Mouse (Mus musculus) heart, adult 2 months (tissue): ENCODE results near the gene Fgfr2.

Experiments
- CTCF ChIP-seq: fragments of 200-600 bp; IDR thresholded peaks from 2 replicates; pipeline ENCODE4 v1.8.1; 2022; ENCODE audit warnings: antibody characterized with exemption, mild to moderate bottlenecking, moderate library complexity
- POLR2A ChIP-seq: fragments of 200-500 bp; IDR thresholded peaks from 2 replicates; pipeline ENCODE4 v1.6.1; 2011; ENCODE audit warnings: mild to moderate bottlenecking, low read depth, low read length, control low read depth; ENCODE audit not compliant: insufficient read depth

DNA sequence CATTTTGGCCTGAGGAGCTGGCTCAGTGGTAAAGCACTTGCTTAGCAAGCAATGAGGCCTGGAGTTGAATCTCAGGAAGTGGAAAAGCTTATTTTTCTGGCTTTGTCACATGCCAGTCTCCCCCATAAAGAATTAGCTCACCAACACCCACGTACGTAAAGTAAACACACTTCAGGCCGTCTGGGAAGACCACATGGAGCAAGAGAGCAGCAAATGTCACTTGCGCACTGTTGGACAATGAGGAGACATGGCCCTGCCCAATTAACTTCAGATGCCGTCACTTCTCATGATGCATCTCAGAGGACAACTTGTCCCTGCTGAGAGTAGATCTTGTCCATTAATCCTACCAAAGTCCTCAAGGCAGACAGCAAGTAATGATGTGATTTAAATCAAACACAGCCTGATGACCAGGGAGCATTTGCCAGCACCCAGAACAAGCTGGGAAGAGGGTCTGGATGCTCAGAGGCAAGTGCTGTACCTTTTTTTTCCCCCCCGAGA lies 774.0 kb downstream of the Fgfr2 start:
- TF ChIP-seq CTCF (no peak), POLR2A (no peak)
